Mouse (Mus musculus) midbrain, embryonic 13.5 days (tissue): ENCODE results near the gene Gm44511. TPM values are rescaled to one million over a fixed set of nuclear protein-coding genes. Genes with fewer than 3 reads are reported as not detected.

Experiments used
- ATAC-seq: fragments of 200-750 bp; cut with Nextera tagmentation; 2 replicates; pipeline ENCODE4 v1.8.0; 2017; ENCODE audit warnings: mild to moderate bottlenecking, moderate TSS enrichment, moderate library complexity
- H3K27ac ChIP-seq: fragments of 300-500 bp; sonication (generic); 2 replicates; pipeline ENCODE4 v1.5.1; 2015; ENCODE audit warnings: inconsistent platforms, mild to moderate bottlenecking, moderate library complexity
- H3K27me3 ChIP-seq: fragments of 300-500 bp; sonication (generic); 2 replicates; pipeline ENCODE4 v1.6.1; 2015; ENCODE audit warnings: mild to moderate bottlenecking, inconsistent platforms
- H3K36me3 ChIP-seq: fragments of 300-500 bp; sonication (generic); 2 replicates; pipeline ENCODE4 v1.6.1; 2015; ENCODE audit warnings: mild to moderate bottlenecking, inconsistent platforms
- H3K4me1 ChIP-seq: fragments of 300-500 bp; sonication (generic); replicated peaks from 2 replicates; pipeline ENCODE4 v1.6.1; 2015; ENCODE audit warnings: inconsistent platforms
- H3K4me2 ChIP-seq: fragments of 300-500 bp; sonication (generic); replicated peaks from 2 replicates; pipeline ENCODE4 v1.6.1; 2015; ENCODE audit warnings: moderate library complexity, mild to moderate bottlenecking, inconsistent platforms
- H3K4me3 ChIP-seq: fragments of 300-500 bp; sonication (generic); replicated peaks from 2 replicates; pipeline ENCODE4 v1.5.1; 2015; ENCODE audit warnings: mild to moderate bottlenecking, inconsistent platforms
- H3K9ac ChIP-seq: fragments of 300-500 bp; sonication (generic); replicated peaks from 2 replicates; pipeline ENCODE4 v1.6.1; 2015; ENCODE audit warnings: mild to moderate bottlenecking, inconsistent platforms
- H3K9me3 ChIP-seq: fragments of 300-500 bp; sonication (generic); 2 replicates; pipeline ENCODE4 v1.6.1; 2016; ENCODE audit warnings: mild to moderate bottlenecking, inconsistent platforms
- WGBS: fragments of 180-500 bp; shearing (Covaris S2); methylation state at CpG from one replicate; pipeline ENCODE4 v1.1.7; 2015; 5-methylcytosine and 5-hydroxymethylcytosine counted together
- polyA plus RNA-seq: library from polyadenylated mRNA; unstranded; fragments of >200 nt; fragmentation: Nextera tagmentation; extraction: Ambion mirVana; gene quantifications from 2 replicates; pipeline ENCODE4 v1.2.1, GENCODE M21; 2015

Gm44511 gene
- polyA plus RNA-seq, 1 experiment from 2014 or later = not detected

DNA sequence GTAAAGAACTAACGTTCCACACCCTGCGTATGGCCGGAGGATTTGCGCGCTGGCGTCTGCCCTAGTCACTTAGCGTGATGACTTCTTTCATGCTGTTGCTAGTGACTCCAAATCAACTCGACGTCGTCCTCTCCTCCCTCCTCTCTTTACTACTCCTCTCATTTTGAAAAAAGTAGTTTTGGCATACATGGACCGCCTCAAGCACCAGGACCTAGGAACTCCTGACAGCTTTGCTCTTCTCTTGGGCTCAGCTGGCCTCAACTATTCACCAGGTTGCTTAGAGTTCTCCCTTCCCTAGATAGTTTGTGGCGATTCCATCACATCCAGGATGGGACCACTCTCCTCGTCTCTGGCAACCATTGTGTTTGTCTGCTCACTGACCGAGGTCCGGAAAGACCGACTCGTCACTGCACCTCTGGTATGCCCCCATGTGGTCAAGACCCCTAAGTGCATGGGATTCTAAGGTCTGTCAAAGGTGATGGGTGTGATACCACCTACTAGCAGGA lies 13.2 kb upstream of the Gm44511 start:
- ATAC-seq = peak; percentile 3; the same call in 1 of the 2 replicates
- WGBS = under 1% methylated on average over 17 of the region's 17 CpGs
- H3K9ac ChIP-seq = peak overlapping the region; percentile 30
- no peaks in the 10 kb centered on the region for H3K9me3 ChIP-seq
- H3K27me3 ChIP-seq = no peaks in the 10 kb centered on the region
- H3K4me1 ChIP-seq = peaks cover 26% of the 10 kb centered on the region
- no peaks in the 10 kb centered on the region for H3K36me3 ChIP-seq
- peak overlapping the region; percentile 60 for H3K4me2 ChIP-seq
- H3K4me3 ChIP-seq = peak overlapping the region; percentile 80
- peak overlapping the region; percentile 84 for H3K27ac ChIP-seq

DNA sequence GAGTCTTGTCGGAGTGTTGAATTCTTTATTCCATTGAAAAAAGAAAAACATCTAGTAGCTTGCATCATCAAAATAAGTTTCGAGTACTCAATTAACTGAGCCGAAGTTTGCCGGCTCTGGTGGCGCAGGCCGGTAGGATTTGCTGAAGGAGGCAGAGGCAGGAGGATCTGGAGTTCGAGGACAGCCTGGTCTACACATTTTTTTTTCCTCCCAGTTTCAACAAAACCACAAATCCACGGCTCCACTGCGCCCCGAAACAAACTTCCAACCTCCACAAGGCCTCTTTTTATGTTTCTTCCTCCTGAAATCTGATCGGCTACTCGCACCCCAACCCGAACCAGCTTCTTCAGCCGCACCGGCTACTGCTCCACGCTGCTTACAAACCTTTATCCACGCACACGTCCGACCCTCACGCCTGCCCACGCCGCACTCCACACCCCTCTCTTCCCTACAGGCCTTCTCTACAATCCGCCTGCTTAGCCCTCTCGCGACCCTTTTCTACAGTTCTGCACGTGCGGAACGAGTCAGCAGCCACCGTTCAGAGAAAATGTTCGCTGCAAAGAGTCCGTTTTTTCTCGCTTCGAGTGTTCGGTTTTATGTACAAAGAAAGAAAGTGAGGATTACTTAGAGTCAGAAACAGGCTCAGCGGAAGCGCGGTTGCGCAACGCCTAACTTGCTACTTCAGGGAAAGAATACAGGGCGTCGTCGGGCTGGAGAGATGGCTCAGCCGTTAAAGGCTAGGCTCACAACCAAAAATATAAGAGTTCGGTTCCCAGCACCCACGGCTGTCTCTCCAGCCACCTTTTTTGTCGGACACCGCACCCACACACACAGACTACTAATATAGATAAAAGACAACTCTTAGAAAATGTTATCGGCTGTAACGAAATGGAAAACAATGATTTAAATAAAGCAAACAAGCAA lies 12.5 kb upstream of the Gm44511 start:
- WGBS = under 1% methylated on average over 49 of the region's 49 CpGs

DNA sequence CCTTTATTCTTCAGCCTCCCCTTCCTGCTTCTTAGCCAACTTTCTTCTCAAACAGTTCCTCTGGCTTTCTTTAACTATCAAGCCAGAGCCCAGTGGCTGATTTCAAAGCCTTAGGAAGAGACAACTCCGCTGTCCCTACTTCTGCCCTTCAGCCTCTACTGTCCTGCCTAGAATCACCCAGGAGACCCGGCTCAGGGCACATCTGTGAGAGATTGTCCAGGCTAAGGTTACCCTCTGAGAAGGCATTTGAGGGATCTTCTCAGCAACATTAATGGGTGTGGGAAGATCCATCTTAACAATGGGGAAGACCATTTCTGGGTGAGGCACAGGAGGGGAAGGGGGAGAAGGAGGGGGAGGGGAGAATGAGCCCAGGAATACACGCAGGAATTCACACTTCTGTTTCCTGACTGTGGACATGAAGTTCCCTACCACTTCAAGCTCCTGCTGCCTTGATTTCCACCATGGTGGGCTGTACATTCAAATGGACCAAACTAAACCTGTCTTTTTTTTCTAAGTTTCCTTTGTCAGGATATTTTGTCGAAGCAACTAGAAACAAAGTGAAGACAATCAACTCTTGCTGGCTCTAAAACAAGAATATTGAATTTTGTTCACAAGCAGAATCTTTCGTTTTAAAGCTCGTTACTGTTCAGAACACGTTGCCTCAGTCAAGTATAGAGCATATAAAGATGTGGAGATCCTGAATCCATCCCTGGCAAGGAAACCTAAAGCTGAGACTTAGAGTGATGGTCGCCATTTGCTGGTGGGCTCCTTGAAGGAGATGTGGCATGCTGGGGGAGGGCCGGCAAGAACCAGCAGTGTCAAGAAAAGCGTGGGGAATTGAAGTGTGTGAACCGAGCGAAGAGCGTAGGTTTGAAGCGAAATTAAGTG lies 11.6 kb upstream of the Gm44511 start:
- H3K4me2 ChIP-seq = peak overlapping the region; percentile 60
- no peaks in the 10 kb centered on the region for H3K27me3 ChIP-seq
- no peaks in the 10 kb centered on the region for H3K9me3 ChIP-seq
- peak overlapping the region; percentile 77 for H3K27ac ChIP-seq
- 4% methylated on average over 14 of the region's 14 CpGs for WGBS
- peak; percentile 32 for ATAC-seq
- peak overlapping the region; percentile 51 for H3K9ac ChIP-seq
- peaks cover 20% of the 10 kb centered on the region for H3K4me1 ChIP-seq
- H3K36me3 ChIP-seq = no peaks in the 10 kb centered on the region
- peak overlapping the region; percentile 80 for H3K4me3 ChIP-seq

More for the DNA sequence above, 12.5 kb upstream of the Gm44511 start:
- peak overlapping the region; percentile 79 for H3K9ac ChIP-seq
- H3K4me2 ChIP-seq = peak overlapping the region; percentile 60
- H3K4me1 ChIP-seq = peaks cover 20% of the 10 kb centered on the region
- H3K4me3 ChIP-seq = peak overlapping the region; percentile 80
- no peaks in the 10 kb centered on the region for H3K9me3 ChIP-seq
- H3K36me3 ChIP-seq = no peaks in the 10 kb centered on the region
- peak overlapping the region; percentile 84 for H3K27ac ChIP-seq
- peak; percentile 61 for ATAC-seq
- no peaks in the 10 kb centered on the region for H3K27me3 ChIP-seq

DNA sequence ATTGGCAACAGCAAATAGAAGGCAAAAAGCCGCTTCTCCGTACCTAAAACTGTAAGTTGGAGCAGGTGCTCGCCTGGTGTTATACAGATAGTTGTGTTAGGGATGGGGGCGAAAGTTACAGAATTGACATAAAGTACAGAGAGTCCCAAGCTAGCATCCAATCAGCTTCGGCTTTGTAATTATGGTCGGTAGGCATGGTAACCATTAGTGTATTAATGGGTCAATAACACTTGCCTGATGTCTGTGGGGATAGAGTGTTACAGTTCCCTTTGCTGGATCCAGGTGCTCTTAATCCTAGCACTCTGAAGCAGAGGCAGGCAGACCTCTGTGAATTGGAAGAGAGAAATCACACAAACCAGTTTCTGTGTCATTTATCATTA lies 10.8 kb upstream of the Gm44511 start:
- Histone ChIP-seq H3K36me3 (no peaks in the 10 kb centered on the region), H3K4me1 (peaks cover 15% of the 10 kb centered on the region), H3K4me2 (peak overlapping the region; percentile 60), H3K9ac (no peak overlapping the region), H3K9me3 (no peaks in the 10 kb centered on the region), H3K27ac (peak overlapping the region; percentile 77; the same call in 1 of the 2 replicates), H3K27me3 (no peaks in the 10 kb centered on the region), H3K4me3 (peak overlapping the region; percentile 80)
- 90% methylated on average over 6 of the region's 6 CpGs for WGBS
- no peak for ATAC-seq

DNA sequence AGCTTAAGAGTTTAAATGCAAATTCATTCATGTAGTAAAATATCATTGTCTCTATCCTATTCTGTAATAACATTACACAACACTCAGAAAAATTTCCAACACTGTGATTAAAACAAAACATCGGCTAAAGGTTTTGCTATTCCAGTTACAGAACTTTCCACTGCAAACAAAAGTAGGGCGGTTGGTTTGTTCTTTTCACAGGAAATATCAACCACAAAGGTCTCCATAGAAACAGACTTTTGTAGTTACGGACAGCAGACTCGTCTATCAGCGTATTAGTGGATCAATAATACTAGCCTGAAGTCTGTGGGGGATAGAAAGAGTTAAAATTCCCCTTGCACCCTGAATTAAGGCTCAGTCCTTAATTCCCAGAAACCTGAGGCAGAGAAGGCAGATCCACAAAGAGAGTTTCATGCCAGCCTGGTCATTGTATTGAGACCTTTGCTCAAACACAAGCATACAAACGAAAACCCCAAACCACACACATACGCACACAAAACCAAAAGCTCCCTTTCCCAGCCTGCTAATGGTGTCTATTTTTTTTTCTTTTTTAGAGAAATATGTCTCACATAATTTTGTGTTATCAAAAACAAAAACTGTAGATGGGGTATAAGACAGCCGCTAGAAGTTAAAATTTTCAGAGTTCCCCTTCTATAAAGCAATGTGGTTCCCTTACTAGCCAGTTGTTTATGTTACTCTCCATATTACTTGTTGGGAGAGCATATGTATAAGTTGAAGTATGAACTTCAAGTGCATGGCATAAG lies 10.3 kb upstream of the Gm44511 start:
- ATAC-seq = no peak
- no peak overlapping the region for H3K4me3 ChIP-seq
- H3K27ac ChIP-seq = no peak overlapping the region
- H3K4me1 ChIP-seq = peaks cover 10% of the 10 kb centered on the region
- no peaks in the 10 kb centered on the region for H3K9me3 ChIP-seq
- H3K4me2 ChIP-seq = no peak overlapping the region
- 70% methylated on average over 8 of the region's 8 CpGs for WGBS
- H3K27me3 ChIP-seq = no peaks in the 10 kb centered on the region
- no peaks in the 10 kb centered on the region for H3K36me3 ChIP-seq
- no peak overlapping the region for H3K9ac ChIP-seq

DNA sequence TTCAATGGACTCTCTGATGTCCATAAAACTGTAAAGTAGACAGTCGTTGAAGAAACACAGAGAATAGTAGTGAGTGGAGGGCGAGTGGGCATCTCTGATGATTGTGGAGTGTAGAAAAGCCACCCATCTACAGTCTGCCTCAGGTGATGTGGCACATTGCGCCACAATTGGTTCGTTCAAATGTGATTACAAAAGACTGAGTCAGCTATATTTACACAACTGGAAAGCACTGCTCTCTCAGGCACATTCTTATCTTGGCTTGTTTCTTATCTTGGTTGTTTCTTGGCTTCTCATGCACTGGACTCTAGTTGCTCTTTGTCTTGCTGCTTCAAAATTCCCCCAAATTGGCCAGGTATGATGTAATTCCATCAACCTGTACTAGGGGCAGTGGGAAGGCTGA lies 9.5 kb upstream of the Gm44511 start:
- H3K27ac ChIP-seq = no peak overlapping the region
- no peaks in the 10 kb centered on the region for H3K9me3 ChIP-seq
- H3K4me3 ChIP-seq = no peak overlapping the region
- H3K36me3 ChIP-seq = no peaks in the 10 kb centered on the region
- H3K9ac ChIP-seq = no peak overlapping the region
- peaks cover 10% of the 10 kb centered on the region for H3K4me1 ChIP-seq
- no peak overlapping the region for H3K4me2 ChIP-seq
- 91% methylated on average over 4 of the region's 4 CpGs for WGBS
- no peaks in the 10 kb centered on the region for H3K27me3 ChIP-seq
- ATAC-seq = no peak

DNA sequence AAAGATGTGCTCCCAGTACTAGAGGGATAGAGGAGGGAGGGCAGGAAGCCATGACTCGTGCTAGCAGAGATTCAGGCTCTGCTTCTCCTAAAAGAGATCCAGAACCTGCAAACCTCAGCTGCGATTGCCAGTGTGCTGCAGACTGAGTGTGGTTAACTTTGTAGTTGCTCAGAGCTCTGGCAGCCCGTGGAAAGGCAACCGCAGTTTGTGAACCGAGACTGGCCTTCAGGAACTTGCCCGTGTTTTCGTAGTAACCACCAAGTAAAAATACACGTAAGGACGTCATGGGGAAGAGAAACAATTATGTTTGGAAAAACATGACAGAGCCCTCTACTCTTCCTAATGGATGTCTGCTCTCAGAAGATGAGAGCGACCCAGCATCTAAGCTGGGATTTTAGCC lies 6.9 kb upstream of the Gm44511 start:
- peaks cover 5% of the 10 kb centered on the region; the same call in 1 of the 2 replicates for H3K4me1 ChIP-seq
- no peak overlapping the region for H3K9ac ChIP-seq
- H3K4me3 ChIP-seq = no peak overlapping the region
- 90% methylated on average over 10 of the region's 10 CpGs for WGBS
- no peak for ATAC-seq
- no peaks in the 10 kb centered on the region for H3K36me3 ChIP-seq
- H3K4me2 ChIP-seq = no peak overlapping the region
- H3K9me3 ChIP-seq = no peaks in the 10 kb centered on the region
- no peaks in the 10 kb centered on the region for H3K27me3 ChIP-seq
- no peak overlapping the region for H3K27ac ChIP-seq

DNA sequence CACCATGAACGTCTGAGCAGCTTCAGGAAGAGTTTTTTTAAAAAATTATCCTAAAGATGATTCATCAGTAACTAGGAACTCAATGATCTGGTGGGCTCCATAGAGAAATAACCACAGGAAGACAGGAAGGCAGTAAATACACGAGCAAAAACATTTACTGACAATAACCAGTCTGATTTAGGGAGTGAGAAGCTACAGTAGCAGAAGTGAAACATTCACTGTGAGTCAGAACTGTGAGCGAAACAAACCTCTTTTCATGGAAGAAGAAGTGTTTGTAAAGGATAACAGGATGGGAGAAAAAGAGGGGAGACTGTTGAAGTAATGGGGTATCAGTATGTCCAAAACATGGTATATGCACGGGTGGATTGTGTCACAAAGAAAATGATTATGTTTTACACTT lies 3.7 kb upstream of the Gm44511 start:
- Histone ChIP-seq H3K9me3 (no peaks in the 10 kb centered on the region), H3K4me1 (no peaks in the 10 kb centered on the region), H3K4me2 (no peak overlapping the region), H3K36me3 (no peaks in the 10 kb centered on the region), H3K27ac (no peak overlapping the region), H3K4me3 (no peak overlapping the region), H3K9ac (no peak overlapping the region), H3K27me3 (no peaks in the 10 kb centered on the region)
- ATAC-seq = no peak
- WGBS = 74% methylated on average over 4 of the region's 4 CpGs

DNA sequence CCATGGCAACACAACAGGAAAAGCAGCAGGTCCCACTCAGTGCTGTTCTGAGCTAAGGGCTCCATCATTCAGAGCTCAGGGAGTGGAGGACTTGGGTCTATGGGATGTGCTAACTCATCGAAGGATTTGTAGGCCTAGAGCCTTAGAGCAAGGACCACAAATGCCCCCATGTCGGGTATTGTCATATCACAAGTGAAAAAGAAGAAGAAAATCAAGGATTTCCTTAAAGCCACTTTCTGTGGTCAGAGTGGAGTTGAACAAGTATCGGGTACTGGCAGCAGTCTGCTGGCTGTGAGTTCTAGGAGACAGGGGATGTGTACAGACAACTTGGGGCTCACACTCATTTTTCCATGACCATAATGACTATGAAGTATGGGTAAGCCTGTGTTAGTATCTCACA lies 666 bp upstream of the Gm44511 start:
- no peak overlapping the region for H3K4me3 ChIP-seq
- no peak overlapping the region for H3K4me2 ChIP-seq
- H3K9me3 ChIP-seq = no peaks in the 10 kb centered on the region
- no peaks in the 10 kb centered on the region for H3K4me1 ChIP-seq
- no peaks in the 10 kb centered on the region for H3K27me3 ChIP-seq
- no peak overlapping the region for H3K9ac ChIP-seq
- no peak overlapping the region for H3K27ac ChIP-seq
- H3K36me3 ChIP-seq = no peaks in the 10 kb centered on the region
- no peak for ATAC-seq
- WGBS = 88% methylated on average over 3 of the region's 3 CpGs

DNA sequence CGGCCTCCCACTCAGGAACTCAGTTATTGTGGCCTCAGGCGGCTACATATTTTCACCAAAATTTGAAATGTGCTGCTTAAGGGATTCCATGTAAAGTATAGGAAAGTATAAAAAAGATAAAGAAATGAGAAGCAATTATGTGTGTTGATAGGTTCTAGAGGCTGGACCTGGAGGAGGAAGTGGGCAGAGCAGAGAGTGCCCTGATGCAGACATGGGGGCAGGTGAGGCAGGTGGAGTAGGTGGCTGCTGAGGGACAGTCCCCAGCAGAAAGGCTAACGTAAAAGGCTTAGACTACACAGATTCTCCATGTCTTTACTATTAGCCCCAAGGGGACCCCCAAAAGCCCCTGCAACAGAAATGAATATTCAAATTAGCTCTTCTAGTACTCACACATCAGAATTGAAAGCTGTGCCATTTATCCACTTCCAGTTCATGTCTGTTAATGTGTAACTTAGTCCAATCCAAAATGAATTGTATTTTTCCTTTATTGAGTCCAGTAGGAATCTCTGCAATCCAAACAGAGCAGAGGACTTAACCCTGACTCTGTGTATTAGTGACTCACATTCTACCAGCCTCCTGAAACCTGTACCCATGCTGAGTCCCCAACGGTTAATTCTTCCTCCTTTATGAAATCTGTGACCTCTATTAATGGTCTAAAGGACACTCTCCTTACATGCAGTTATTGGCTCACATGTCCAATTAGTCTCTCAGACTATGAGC lies 7.9 kb downstream of the Gm44511 start:
- Histone ChIP-seq H3K9me3 (no peaks in the 10 kb centered on the region), H3K4me1 (no peaks in the 10 kb centered on the region), H3K9ac (no peak overlapping the region), H3K36me3 (no peaks in the 10 kb centered on the region), H3K27me3 (no peaks in the 10 kb centered on the region), H3K4me2 (no peak overlapping the region), H3K4me3 (no peak overlapping the region), H3K27ac (no peak overlapping the region)
- no peak for ATAC-seq
- WGBS = 74% methylated on average over 4 of the region's 4 CpGs

DNA sequence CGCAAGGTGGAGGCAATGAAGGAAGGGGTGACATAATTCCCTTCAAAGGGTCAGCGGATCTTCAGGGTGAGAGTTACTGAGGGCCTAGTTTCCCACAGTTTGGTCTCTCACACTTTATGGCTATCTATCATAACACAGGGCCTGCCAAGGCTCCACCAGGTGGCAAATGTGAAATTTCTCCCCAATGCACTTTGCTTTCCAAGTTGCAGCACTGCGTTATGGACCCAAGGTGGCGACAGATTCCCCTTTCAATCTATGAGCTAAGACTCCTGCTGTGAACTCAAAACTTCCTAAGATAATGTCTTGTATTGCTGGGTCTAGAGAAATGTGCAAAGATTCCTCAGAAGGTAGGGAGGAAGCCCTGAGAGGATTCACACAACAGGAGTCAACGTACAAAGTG lies 17.6 kb downstream of the Gm44511 start:
- Histone ChIP-seq H3K36me3 (no peaks in the 10 kb centered on the region), H3K4me2 (no peak overlapping the region), H3K9ac (no peak overlapping the region), H3K27ac (no peak overlapping the region), H3K4me1 (no peaks in the 10 kb centered on the region), H3K9me3 (no peaks in the 10 kb centered on the region), H3K27me3 (no peaks in the 10 kb centered on the region), H3K4me3 (no peak overlapping the region)
- no peak for ATAC-seq
- 91% methylated on average over 5 of the region's 5 CpGs for WGBS
